Mouse (Mus musculus): ENCODE measurements around the gene Cftr. TPM values are rescaled to one million over a fixed set of nuclear protein-coding genes. Genes with fewer than 3 reads are reported as not detected.

The Cftr gene
- not detected for total RNA-seq (2021)
- long read RNA-seq, experiment 1 = 0 reads
- long read RNA-seq, experiment 2 = 0 reads

DNA sequence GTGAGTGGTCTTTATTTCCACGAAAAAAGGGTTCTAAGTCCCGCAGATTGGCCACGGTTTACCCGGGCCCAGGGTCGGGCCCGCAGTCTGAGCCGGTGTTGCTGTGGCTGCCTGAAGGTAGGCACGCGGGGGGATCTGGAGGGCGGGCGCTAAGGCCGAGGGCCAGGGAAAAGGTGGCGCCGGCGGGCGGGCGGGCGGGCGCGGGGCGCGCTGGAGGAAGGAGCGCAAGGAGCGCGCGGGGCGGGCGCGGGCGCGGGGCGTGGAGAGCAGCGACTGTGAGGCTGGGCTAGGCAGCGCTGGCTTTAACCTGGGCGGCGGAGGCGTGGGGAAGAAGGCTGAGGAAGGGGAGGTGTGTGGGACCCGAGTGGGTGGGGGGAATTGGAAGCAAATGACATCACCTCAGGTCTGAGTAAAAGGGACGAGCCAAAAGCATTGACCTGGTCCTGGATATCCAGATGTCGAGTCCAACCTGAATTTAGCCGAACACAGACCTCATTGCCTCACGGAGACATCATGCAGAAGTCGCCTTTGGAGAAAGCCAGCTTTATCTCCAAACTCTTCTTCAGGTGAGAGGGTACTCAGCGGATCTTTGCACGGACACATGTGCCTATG is at the start of gene Cftr:
Gene Cftr (plus strand): TSS at position 377 of the 612 bp plus-strand sequence.
- intact Hi-C loops (cut with DNase I) = no loop called here

DNA sequence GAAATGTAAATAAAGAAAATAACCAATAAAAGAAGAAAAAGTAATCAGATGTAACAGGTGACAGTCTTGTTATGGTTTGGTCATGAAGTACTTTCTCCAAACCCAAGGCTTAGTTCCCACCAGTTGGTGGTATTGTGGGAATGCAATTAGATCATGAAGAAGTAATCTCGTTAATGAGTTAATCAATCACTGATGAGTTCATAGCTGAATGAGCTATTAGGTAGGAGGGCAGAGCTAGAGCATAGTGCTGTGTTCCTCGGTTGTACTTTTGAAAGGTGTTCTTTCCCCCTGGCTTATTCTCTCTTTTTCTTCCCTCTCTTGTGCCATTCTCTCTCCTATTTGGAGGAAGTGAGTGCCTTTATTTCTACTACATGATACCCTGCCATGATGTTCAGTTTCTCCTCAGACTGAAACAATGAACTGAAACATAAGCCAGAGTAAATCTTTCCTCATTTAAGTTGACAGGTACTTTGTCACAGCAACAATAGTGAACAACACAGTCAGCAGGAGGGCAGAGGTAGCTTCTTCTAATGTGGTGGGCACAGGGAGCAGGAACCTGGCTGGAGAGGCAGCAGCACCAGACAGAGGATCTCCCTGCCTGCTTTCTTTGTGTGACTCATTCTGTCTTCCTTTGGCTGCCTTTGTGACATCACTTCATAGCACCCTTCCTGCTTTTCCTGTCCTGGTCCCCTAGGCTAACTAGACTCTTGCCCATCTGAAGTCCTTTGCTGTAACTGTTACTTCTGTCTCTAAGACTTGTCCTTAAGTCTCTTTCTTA is 43.1 kb upstream of the Cftr start:
- H3K27ac ChIP-seq = no peak overlapping the region
- DNase-seq = no peak
- TF ChIP-seq CTCF (IDR thresholded peaks at IDR 0.05) = no peak
- no peak overlapping the region for H3K4me3 ChIP-seq
- intact Hi-C loops (cut with DNase I) = no loop called here

More for the DNA sequence above, at the start of gene Cftr:
- Histone ChIP-seq H3K27ac (no peak within 1 kb of the TSS), H3K4me3 (peak within 1 kb of the TSS; percentile 7; the same call in 1 of the 2 replicates)
- no peak for TF ChIP-seq CTCF (IDR thresholded peaks at IDR 0.05)
- DNase-seq = no peak

- Histone ChIP-seq H3K4me3 (no peak overlapping the region), H3K27ac (no peak overlapping the region)
- no peak for DNase-seq
- TF ChIP-seq CTCF (IDR thresholded peaks at IDR 0.05) = no peak
- intact Hi-C loops (cut with DNase I) = no loop called here
These were observed 42.4 kb upstream of the Cftr start for GRCm38 (mm10) chr6:18128059-18128458.

- Histone ChIP-seq H3K27ac (no peak overlapping the region), H3K4me3 (no peak overlapping the region)
- DNase-seq = no peak
- peak; percentile 4; the same call in 1 of the 2 replicates for TF ChIP-seq CTCF (IDR thresholded peaks at IDR 0.05)
- intact Hi-C loops (cut with DNase I) = no loop called here
These were observed 35.2 kb upstream of the Cftr start for GRCm38 (mm10) chr6:18135246-18135645.

DNA sequence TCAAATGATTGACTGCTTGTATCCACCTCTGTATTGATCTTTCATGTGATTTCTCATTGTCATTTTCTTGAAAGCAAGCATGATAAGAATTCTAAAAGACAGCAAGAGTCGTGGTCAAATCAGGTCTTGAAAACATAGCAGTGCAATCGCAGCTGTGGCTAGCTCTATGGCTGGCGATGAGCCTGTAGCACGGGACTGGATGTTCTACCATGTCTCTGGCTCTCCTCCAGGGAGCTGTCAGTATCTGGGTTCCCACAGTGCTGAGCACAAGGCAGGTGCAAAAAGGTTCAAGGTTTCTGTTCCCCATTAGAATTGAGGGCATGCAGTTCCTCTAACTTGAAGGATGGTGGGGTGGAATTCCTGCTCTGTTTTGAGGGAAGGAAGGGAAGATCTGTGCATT is 17.5 kb upstream of the Cftr start:
- TF ChIP-seq CTCF (IDR thresholded peaks at IDR 0.05) = no peak
- Histone ChIP-seq H3K4me3 (no peak overlapping the region), H3K27ac (no peak overlapping the region)
- intact Hi-C loops (cut with DNase I) = no loop called here
- peak; percentile 47 for DNase-seq

GRCm38 (mm10) chr6:18169618-18170017 is 869 bp upstream of the Cftr start:
- DNase-seq = no peak

GRCm38 (mm10) chr6:18171614-18172013 is 1.1 kb downstream of the Cftr start:
- TF ChIP-seq CTCF (IDR thresholded peaks at IDR 0.05) = peak; percentile 40
- DNase-seq = no peak

More at GRCm38 (mm10) chr6:18169618-18170017, 869 bp upstream of the Cftr start:
- H3K27ac ChIP-seq = no peak overlapping the region
- TF ChIP-seq CTCF (IDR thresholded peaks at IDR 0.05) = no peak
- intact Hi-C loops (cut with DNase I) = no loop called here
- H3K4me3 ChIP-seq = no peak overlapping the region

GRCm38 (mm10) chr6:18177509-18177908 is 7.0 kb downstream of the Cftr start:
- Histone ChIP-seq H3K4me3 (no peak overlapping the region), H3K27ac (no peak overlapping the region)
- intact Hi-C loops (cut with DNase I) = no loop called here
- DNase-seq = no peak
- no peak for TF ChIP-seq CTCF (IDR thresholded peaks at IDR 0.05)

More at GRCm38 (mm10) chr6:18171614-18172013, 1.1 kb downstream of the Cftr start:
- H3K4me3 ChIP-seq = no peak overlapping the region
- H3K27ac ChIP-seq = no peak overlapping the region
- intact Hi-C loops (cut with DNase I) = no loop called here

- intact Hi-C loops (cut with DNase I) = no loop called here
- Histone ChIP-seq H3K27ac (no peak overlapping the region), H3K4me3 (no peak overlapping the region)
- DNase-seq = no peak
- no peak for TF ChIP-seq CTCF (IDR thresholded peaks at IDR 0.05)
These were observed 10.2 kb downstream of the Cftr start for GRCm38 (mm10) chr6:18180665-18181064.

GRCm38 (mm10) chr6:18182903-18183302 is 12.4 kb downstream of the Cftr start:
- no peak for DNase-seq
- no peak for TF ChIP-seq CTCF (IDR thresholded peaks at IDR 0.05)
- no peak overlapping the region for H3K27ac ChIP-seq
- no peak overlapping the region for H3K4me3 ChIP-seq
- intact Hi-C loops (cut with DNase I) = no loop called here

- H3K27ac ChIP-seq = no peak overlapping the region
- no peak for TF ChIP-seq CTCF (IDR thresholded peaks at IDR 0.05)
- intact Hi-C loops (cut with DNase I) = no loop called here
- no peak for DNase-seq
- no peak overlapping the region for H3K4me3 ChIP-seq
These were observed 50.2 kb downstream of the Cftr start for GRCm38 (mm10) chr6:18220691-18221090.

GRCm38 (mm10) chr6:18223206-18223605 is 52.7 kb downstream of the Cftr start:
- Histone ChIP-seq H3K27ac (no peak overlapping the region), H3K4me3 (no peak overlapping the region)
- no peak for DNase-seq
- no peak for TF ChIP-seq CTCF (IDR thresholded peaks at IDR 0.05)
- intact Hi-C loops (cut with DNase I) = no loop called here

DNA sequence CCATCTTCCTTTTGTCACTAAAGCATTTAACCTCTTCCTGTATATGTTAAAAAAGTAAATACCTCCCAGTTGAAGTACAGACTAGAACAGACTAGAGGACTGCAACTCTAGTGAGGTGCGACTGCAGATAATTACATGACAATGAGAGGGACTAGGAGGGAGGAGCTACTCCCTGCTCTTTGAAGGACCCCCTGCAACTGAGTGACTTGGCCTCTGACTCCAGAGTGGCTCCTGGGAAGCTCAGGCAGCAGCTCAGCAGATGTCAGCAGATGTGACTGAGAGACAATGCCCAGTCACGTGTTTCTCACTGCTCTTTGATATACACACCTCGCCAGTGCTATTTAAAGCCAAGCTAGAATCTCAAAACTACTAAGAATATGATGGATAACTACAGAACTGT is 54.7 kb downstream of the Cftr start:
- H3K27ac ChIP-seq = no peak overlapping the region
- DNase-seq = no peak
- no peak for TF ChIP-seq CTCF (IDR thresholded peaks at IDR 0.05)
- no peak overlapping the region for H3K4me3 ChIP-seq
- intact Hi-C loops (cut with DNase I) = no loop called here

Measured in gastrocnemius, adult 2 months (tissue).